Mouse (Mus musculus): ENCODE measurements around the gene Acp7. TPM values are rescaled to one million over a fixed set of nuclear protein-coding genes. Genes with fewer than 3 reads are reported as not detected.

The Acp7 gene
- not detected in 2 replicates for polyA plus RNA-seq (2012; rRNA removed)

GRCm38 (mm10) chr7:28631073-28631472 lies at the start of gene Acp7:
Acp7 (minus strand) TSS chr7:28631332.

GRCm38 (mm10) chr7:28597642-28598446 lies 33.3 kb downstream of the Acp7 start, which contains the start of the genes Samd4b and Pak4:
Samd4b (minus strand) TSS chr7:28598144.
Pak4 (minus strand) TSS chr7:28598185.

Other genes starting within 250 kb of the Acp7 start
- gene Med29, start 238.6 kb downstream of the Acp7 start, polyA plus RNA-seq (2012; rRNA removed): 46.6 and 48.5 TPM in 2 replicates
- gene Paf1, start 238.4 kb downstream of the Acp7 start, polyA plus RNA-seq (2012; rRNA removed): 77.0 and 82.7 TPM in 2 replicates
- gene Gmfg, start 193.9 kb downstream of the Acp7 start, polyA plus RNA-seq (2012; rRNA removed): 7.5 and 12.5 TPM in 2 replicates
- gene Lrfn1, start 179.4 kb downstream of the Acp7 start, polyA plus RNA-seq (2012; rRNA removed): 5.8 and 6.1 TPM in 2 replicates
- not detected in 2 replicates for gene Ifnl2, start 120.9 kb downstream of the Acp7 start, polyA plus RNA-seq (2012; rRNA removed)
- gene Ifnl3, start 108.5 kb downstream of the Acp7 start, polyA plus RNA-seq (2012; rRNA removed): not detected in 2 replicates
- 4,353 and 7,367 TPM in 2 replicates for gene Sycn, start 90.4 kb downstream of the Acp7 start, polyA plus RNA-seq (2012; rRNA removed)
- gene Nccrp1, start 84.1 kb downstream of the Acp7 start, polyA plus RNA-seq (2012; rRNA removed): 4.8 and 11.5 TPM in 2 replicates
- 99.8 and 116 TPM in 2 replicates for gene Samd4b, start 33.2 kb downstream of the Acp7 start, polyA plus RNA-seq (2012; rRNA removed)
- 106 and 117 TPM in 2 replicates for gene Pak4, start 33.1 kb downstream of the Acp7 start, polyA plus RNA-seq (2012; rRNA removed)
- gene Fbxo27, start 61.5 kb upstream of the Acp7 start, polyA plus RNA-seq (2012; rRNA removed): 5.7 and 6.3 TPM in 2 replicates
- gene Fbxo17, start 85.5 kb upstream of the Acp7 start, polyA plus RNA-seq (2012; rRNA removed): 3.8 and 5.6 TPM in 2 replicates
- gene Mrps12, start 110.5 kb upstream of the Acp7 start, polyA plus RNA-seq (2012; rRNA removed): 99.3 and 121 TPM in 2 replicates
- gene Sars2, start 110.7 kb upstream of the Acp7 start, polyA plus RNA-seq (2012; rRNA removed): 24.4 and 27.2 TPM in 2 replicates
- gene Ccer2, start 124.8 kb upstream of the Acp7 start, polyA plus RNA-seq (2012; rRNA removed): 0.10 TPM in 1 of 2 replicates, not detected in the other
- gene Sirt2, start 135.4 kb upstream of the Acp7 start, polyA plus RNA-seq (2012; rRNA removed): 56.6 and 62.7 TPM in 2 replicates
- 77.5 and 94.6 TPM in 2 replicates for gene Nfkbib, start 136.2 kb upstream of the Acp7 start, polyA plus RNA-seq (2012; rRNA removed)
- 2.8 and 3.5 TPM in 2 replicates for gene Rinl, start 157.6 kb upstream of the Acp7 start, polyA plus RNA-seq (2012; rRNA removed)
- gene Hnrnpl, start 177.2 kb upstream of the Acp7 start, polyA plus RNA-seq (2012; rRNA removed): 164 and 188 TPM in 2 replicates
- gene Ech1, start 193.9 kb upstream of the Acp7 start, polyA plus RNA-seq (2012; rRNA removed): 328 and 330 TPM in 2 replicates
- gene Lgals4, start 202.5 kb upstream of the Acp7 start, polyA plus RNA-seq (2012; rRNA removed): 3,828 and 4,206 TPM in 2 replicates
- gene Lgals7, start 232.5 kb upstream of the Acp7 start, polyA plus RNA-seq (2012; rRNA removed): 0.43 and 1.5 TPM in 2 replicates